Mouse (Mus musculus) embryonic facial prominence, embryonic 11.5 days (tissue): Measurements from ENCODE around the gene Cpt1c. TPM values are rescaled to one million over a fixed set of nuclear protein-coding genes. Genes with fewer than 3 reads are reported as not detected.

ENCODE experiments used
- microRNA-seq: library from miRNA; unstranded; fragments of <30 nt; microRNA quantifications from one replicate; pipeline ENCODE4, GENCODE M21; 2016; ENCODE audit warnings: borderline number of aligned reads
- polyA plus RNA-seq: library from polyadenylated mRNA; unstranded; fragments of >200 nt; fragmentation: Nextera tagmentation; extraction: Ambion mirVana; gene quantifications from 2 replicates; pipeline ENCODE4 v1.2.1, GENCODE M21; 2014

Cpt1c gene
- polyA plus RNA-seq, 1 experiment from 2014 or later: 14.3 TPM

Small RNA genes lying within 50 kb of the gene (microRNA-seq; reads per million reads assigned to microRNA genes)
- not detected for gene Mir7054

Other genes starting within 250 kb of the Cpt1c start
- 32.3 and 38.0 TPM in 2 replicates for gene Vrk3, start 226.4 kb downstream of the Cpt1c start, polyA plus RNA-seq
- 3.3 and 3.6 TPM in 2 replicates for gene Zfp473, start 223.8 kb downstream of the Cpt1c start, polyA plus RNA-seq
- 66.9 and 72.6 TPM in 2 replicates for gene Nup62, start 158.8 kb downstream of the Cpt1c start, polyA plus RNA-seq
- gene Il4i1, start 158.5 kb downstream of the Cpt1c start, polyA plus RNA-seq: 0.52 and 1.9 TPM in 2 replicates
- gene Atf5, start 158.2 kb downstream of the Cpt1c start, polyA plus RNA-seq: 2.9 and 3.1 TPM in 2 replicates
- 32.4 and 42.5 TPM in 2 replicates for gene Akt1s1, start 125.9 kb downstream of the Cpt1c start, polyA plus RNA-seq
- gene Tbc1d17, start 125.8 kb downstream of the Cpt1c start, polyA plus RNA-seq: 55.1 and 75.1 TPM in 2 replicates
- gene Pnkp, start 117.7 kb downstream of the Cpt1c start, polyA plus RNA-seq: 21.6 and 25.3 TPM in 2 replicates
- 350 and 370 TPM in 2 replicates for gene Ptov1, start 105.1 kb downstream of the Cpt1c start, polyA plus RNA-seq
- 44.5 and 50.3 TPM in 2 replicates for gene Med25, start 82.1 kb downstream of the Cpt1c start, polyA plus RNA-seq
- gene Fuz, start 78.8 kb downstream of the Cpt1c start, polyA plus RNA-seq: 11.8 and 13.2 TPM in 2 replicates
- gene Ap2a1, start 45.4 kb downstream of the Cpt1c start, polyA plus RNA-seq: 70.1 and 70.3 TPM in 2 replicates
- gene Tsks, start 31.6 kb downstream of the Cpt1c start, polyA plus RNA-seq: 0.21 TPM in 1 of 2 replicates, not detected in the other
- gene Prmt1, start 11.7 kb upstream of the Cpt1c start, polyA plus RNA-seq: 289 and 293 TPM in 2 replicates
- 62.4 and 71.9 TPM in 2 replicates for gene Irf3, start 22.8 kb upstream of the Cpt1c start, polyA plus RNA-seq
- 69.9 and 71.7 TPM in 2 replicates for gene Bcl2l12, start 23.9 kb upstream of the Cpt1c start, polyA plus RNA-seq
- gene Scaf1, start 41.5 kb upstream of the Cpt1c start, polyA plus RNA-seq: 40.0 and 41.1 TPM in 2 replicates
- gene Rras, start 43.1 kb upstream of the Cpt1c start, polyA plus RNA-seq: 18.5 and 23.9 TPM in 2 replicates
- 10.9 and 11.8 TPM in 2 replicates for gene Prr12, start 78.0 kb upstream of the Cpt1c start, polyA plus RNA-seq
- gene Nosip, start 87.6 kb upstream of the Cpt1c start, polyA plus RNA-seq: 59.2 and 63.8 TPM in 2 replicates
- 17.9 and 20.3 TPM in 2 replicates for gene Prrg2, start 87.8 kb upstream of the Cpt1c start, polyA plus RNA-seq
- gene Rcn3, start 117.4 kb upstream of the Cpt1c start, polyA plus RNA-seq: 221 and 234 TPM in 2 replicates
- gene Fcgrt, start 129.0 kb upstream of the Cpt1c start, polyA plus RNA-seq: 12.6 TPM in 2 replicates
- gene Rps11, start 149.6 kb upstream of the Cpt1c start, polyA plus RNA-seq: 1,561 and 1,602 TPM in 2 replicates
- gene Rpl13a, start 153.9 kb upstream of the Cpt1c start, polyA plus RNA-seq: 1,418 and 1,436 TPM in 2 replicates
- 0.20 TPM in 1 of 2 replicates, not detected in the other for gene Gm45713, start 161.4 kb upstream of the Cpt1c start, polyA plus RNA-seq
- gene Flt3l, start 161.6 kb upstream of the Cpt1c start, polyA plus RNA-seq: 0.52 and 0.67 TPM in 2 replicates
- gene Pih1d1, start 179.5 kb upstream of the Cpt1c start, polyA plus RNA-seq: 102 and 104 TPM in 2 replicates
- gene Aldh16a1, start 179.7 kb upstream of the Cpt1c start, polyA plus RNA-seq: 32.3 and 39.1 TPM in 2 replicates
- gene Slc17a7, start 189.1 kb upstream of the Cpt1c start, polyA plus RNA-seq: 1.1 and 1.6 TPM in 2 replicates
- 0.52 and 0.81 TPM in 2 replicates for gene Gfy, start 204.7 kb upstream of the Cpt1c start, polyA plus RNA-seq
- gene Pth2, start 206.1 kb upstream of the Cpt1c start, polyA plus RNA-seq: not detected in 2 replicates
- gene Ccdc155, start 230.0 kb upstream of the Cpt1c start, polyA plus RNA-seq: 0.41 and 0.42 TPM in 2 replicates
- gene Dkkl1, start 237.3 kb upstream of the Cpt1c start, polyA plus RNA-seq: 1.8 and 2.3 TPM in 2 replicates
- gene Tead2, start 240.9 kb upstream of the Cpt1c start, polyA plus RNA-seq: 276 and 285 TPM in 2 replicates